Mouse (Mus musculus): ENCODE data around the gene Nefh. TPM values are rescaled to one million over a fixed set of nuclear protein-coding genes. Genes with fewer than 3 reads are reported as not detected.

The Nefh gene
- polyA plus RNA-seq, 1 experiment from 2014 or later, result 19.2 TPM

DNA sequence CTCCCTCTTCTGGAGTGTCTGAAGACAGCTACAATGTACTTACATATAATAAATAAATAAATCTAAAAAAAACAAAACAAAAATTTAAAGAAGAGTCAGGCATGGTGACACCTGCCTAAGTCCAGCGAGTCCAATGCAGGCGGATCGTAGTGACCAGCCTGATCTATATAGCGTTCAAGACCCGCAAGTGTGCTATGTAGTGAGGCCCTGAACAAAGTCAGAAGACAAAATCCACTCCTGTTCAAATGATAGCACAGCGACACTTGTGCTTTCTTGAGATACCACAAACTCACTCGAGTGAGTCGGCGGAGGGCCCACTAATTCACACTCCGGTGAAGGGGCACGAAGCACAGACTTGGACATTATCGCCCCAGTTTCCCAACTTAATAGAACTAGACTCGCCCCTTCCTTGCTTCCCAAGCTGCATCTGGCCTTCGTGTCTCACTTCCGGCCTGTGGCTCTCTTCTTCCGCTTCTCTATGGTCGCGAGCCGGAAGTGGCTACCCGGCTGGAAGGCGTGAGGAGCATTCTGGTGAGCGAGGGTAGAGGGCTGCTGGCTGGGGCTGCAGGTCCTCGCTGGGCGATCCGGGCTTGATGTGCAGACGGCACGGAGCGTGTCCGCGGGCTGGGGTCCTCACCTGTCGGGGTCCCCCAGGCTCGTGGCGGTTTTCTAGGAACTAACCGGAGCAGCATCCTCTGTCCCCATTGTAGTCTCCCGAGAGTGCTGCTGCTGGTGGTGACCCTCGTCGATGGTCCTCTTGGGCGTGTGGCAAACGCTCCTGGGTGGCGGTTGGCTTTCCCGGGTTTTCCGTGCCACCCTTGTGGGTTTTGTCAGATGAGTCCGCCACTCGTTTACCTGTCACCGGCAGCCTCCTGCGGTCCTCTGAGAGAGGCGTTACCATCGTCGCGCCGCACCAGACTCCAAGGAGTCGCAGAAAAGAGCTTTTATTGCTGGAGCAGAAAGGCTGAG lies 52.7 kb downstream of the Nefh start, which contains the start of gene Thoc5:
TSS of gene Thoc5 (plus strand) at position 473 of the 969 bp plus-strand sequence.
- 3% methylated on average over 52 of the region's 52 CpGs for WGBS
- peak within 1 kb of the TSS; percentile 79 for H3K9ac ChIP-seq (replicated peaks; ENCODE audit: low read depth, low read length)
- H3K27me3 ChIP-seq (ENCODE audit: control insufficient read depth, insufficient read depth, low read length), result no peaks in the 10 kb centered on the region
- H3K36me3 ChIP-seq (ENCODE audit: control insufficient read depth, insufficient read depth, low read length), result peaks cover 30% of the 10 kb centered on the region
- peak within 1 kb of the TSS; percentile 58 for H3K4me3 ChIP-seq (ENCODE audit: low read depth, low read length)
- peak within 1 kb of the TSS; percentile 82 for H3K4me2 ChIP-seq (ENCODE audit: low read depth, low read length)
- no peaks in the 10 kb centered on the region for H3K9me3 ChIP-seq (ENCODE audit: control insufficient read depth, low read length)
- H3K4me1 ChIP-seq (ENCODE audit: control insufficient read depth, insufficient read depth, low read length), result peaks cover 3% of the 10 kb centered on the region; the same call in 1 of the 2 replicates
- ATAC-seq (ENCODE audit: low read depth), result peak; percentile 95
- peak within 1 kb of the TSS; percentile 81 for H3K27ac ChIP-seq (ENCODE audit: low read depth, low read length)

Small RNA genes lying within 50 kb of the gene (microRNA-seq; reads per million reads assigned to microRNA genes)
- gene Mir6918, result 0.85 reads per million

Other genes with a start within 250 kb of the Nefh start
- 550 and 671 TPM in 2 replicates for gene Uqcr10, start 243.7 kb downstream of the Nefh start, polyA plus RNA-seq (2014; fragmentation: Nextera tagmentation; extraction: Ambion mirVana)
- gene Zmat5, start 243.4 kb downstream of the Nefh start, polyA plus RNA-seq (2014; fragmentation: Nextera tagmentation; extraction: Ambion mirVana), result 58.0 and 62.2 TPM in 2 replicates
- 2.4 and 3.3 TPM in 2 replicates for gene Cabp7, start 201.3 kb downstream of the Nefh start, polyA plus RNA-seq (2014; fragmentation: Nextera tagmentation; extraction: Ambion mirVana)
- 52.3 and 69.5 TPM in 2 replicates for gene Nf2, start 98.5 kb downstream of the Nefh start, polyA plus RNA-seq (2014; fragmentation: Nextera tagmentation; extraction: Ambion mirVana)
- gene Nipsnap1, start 74.1 kb downstream of the Nefh start, polyA plus RNA-seq (2014; fragmentation: Nextera tagmentation; extraction: Ambion mirVana), result 127 and 133 TPM in 2 replicates
- gene Thoc5, start 52.7 kb downstream of the Nefh start, polyA plus RNA-seq (2014; fragmentation: Nextera tagmentation; extraction: Ambion mirVana), result 53.2 and 56.4 TPM in 2 replicates
- gene Ap1b1, start 38.8 kb upstream of the Nefh start, polyA plus RNA-seq (2014; fragmentation: Nextera tagmentation; extraction: Ambion mirVana), result 94.9 and 105 TPM in 2 replicates
- 1.3 and 1.8 TPM in 2 replicates for gene Rasl10a, start 110.1 kb upstream of the Nefh start, polyA plus RNA-seq (2014; fragmentation: Nextera tagmentation; extraction: Ambion mirVana)
- gene Gas2l1, start 117.3 kb upstream of the Nefh start, polyA plus RNA-seq (2014; fragmentation: Nextera tagmentation; extraction: Ambion mirVana), result 24.9 and 25.1 TPM in 2 replicates
- 33.1 and 34.4 TPM in 2 replicates for gene Rhbdd3, start 150.9 kb upstream of the Nefh start, polyA plus RNA-seq (2014; fragmentation: Nextera tagmentation; extraction: Ambion mirVana)
- 320 and 364 TPM in 2 replicates for gene Ewsr1, start 151.2 kb upstream of the Nefh start, polyA plus RNA-seq (2014; fragmentation: Nextera tagmentation; extraction: Ambion mirVana)
- 16.8 and 19.3 TPM in 2 replicates for gene Emid1, start 204.2 kb upstream of the Nefh start, polyA plus RNA-seq (2014; fragmentation: Nextera tagmentation; extraction: Ambion mirVana)